Mouse (Mus musculus): ENCODE measurements at regions not wholly inside any gene's neighbourhood (a gene's known extent, or its start where the extent isn't known, plus 50 kb on each side); places are given as distances from the start of the nearest gene placed in this dataset.

DNA sequence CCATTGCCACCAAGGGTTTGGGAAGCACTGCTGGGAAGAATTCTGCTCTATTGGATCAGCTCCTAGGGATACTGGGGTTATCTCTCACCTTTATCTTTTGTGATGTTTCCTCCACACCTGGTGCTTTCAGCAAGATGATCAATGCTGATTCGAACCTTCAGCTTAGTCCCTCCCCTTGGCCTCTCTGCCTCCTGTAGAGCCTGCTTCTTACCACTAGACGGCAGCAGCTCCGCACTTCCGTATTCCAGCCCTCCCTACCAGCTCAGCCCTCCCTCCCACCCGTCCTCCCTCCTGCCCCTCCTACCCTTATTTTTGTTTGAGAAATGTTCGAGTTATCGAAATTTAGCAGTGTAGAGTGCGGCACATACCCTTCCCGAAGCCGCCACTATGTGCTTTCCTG lies 55.5 kb upstream of the Itga11 start:
- no peaks in the 10 kb centered on the region for H3K36me3 ChIP-seq (ENCODE audit: control insufficient read depth, insufficient read depth, low read length)
- no peaks in the 10 kb centered on the region for H3K79me2 ChIP-seq (ENCODE audit: control insufficient read depth, insufficient read depth, low read length)
- WGBS: 62% methylated on average over 10 of the region's 10 CpGs
- no peaks in the 10 kb centered on the region for H3K27me3 ChIP-seq (ENCODE audit: control insufficient read depth, insufficient read depth, low read length)
- H3K9ac ChIP-seq (ENCODE audit: low read depth, low read length): no peak overlapping the region
- no peaks in the 10 kb centered on the region for H3K4me1 ChIP-seq (ENCODE audit: control insufficient read depth, insufficient read depth, low read length)
- DNase-seq (ENCODE audit: extremely low read depth, low read depth, low spot score): peak; percentile 5
- H3K27ac ChIP-seq (replicated peaks; ENCODE audit: insufficient read depth, low read depth, low read length): no peak overlapping the region
- H3K4me3 ChIP-seq (ENCODE audit: insufficient read depth, low read depth, low read length): no peak overlapping the region
- no peak for TF ChIP-seq POLR2A (IDR thresholded peaks at IDR 0.05; ENCODE audit: extremely low read depth, insufficient read depth, low read length)
- TF ChIP-seq CTCF (IDR thresholded peaks at IDR 0.05; ENCODE audit: low read depth, low read length): peak; percentile 66

- WGBS: 84% methylated on average over 8 of the region's 8 CpGs
- no peak for DNase-seq (ENCODE audit: extremely low read depth, low read depth, low spot score)
- H3K27ac ChIP-seq (replicated peaks; ENCODE audit: insufficient read depth, low read depth, low read length): no peak overlapping the region
- H3K4me3 ChIP-seq (ENCODE audit: insufficient read depth, low read depth, low read length): no peak overlapping the region
- H3K79me2 ChIP-seq (ENCODE audit: control insufficient read depth, insufficient read depth, low read length): no peaks in the 10 kb centered on the region
- H3K4me1 ChIP-seq (ENCODE audit: control insufficient read depth, insufficient read depth, low read length): no peaks in the 10 kb centered on the region
- no peak overlapping the region for H3K9ac ChIP-seq (ENCODE audit: low read depth, low read length)
- no peaks in the 10 kb centered on the region for H3K27me3 ChIP-seq (ENCODE audit: control insufficient read depth, insufficient read depth, low read length)
- no peaks in the 10 kb centered on the region for H3K36me3 ChIP-seq (ENCODE audit: control insufficient read depth, insufficient read depth, low read length)
- TF ChIP-seq CTCF (IDR thresholded peaks at IDR 0.05; ENCODE audit: low read depth, low read length) (no peak), POLR2A (IDR thresholded peaks at IDR 0.05; ENCODE audit: extremely low read depth, insufficient read depth, low read length) (no peak)
These were observed 53.0 kb upstream of the Itga11 start for GRCm38 (mm10) chr9:62624562-62625044.

GRCm38 (mm10) chr9:62627071-62628000 lies 50.3 kb upstream of the Itga11 start:
- Histone ChIP-seq H3K27ac (replicated peaks; ENCODE audit: insufficient read depth, low read depth, low read length) (no peak overlapping the region), H3K4me1 (ENCODE audit: control insufficient read depth, insufficient read depth, low read length) (no peaks in the 10 kb centered on the region), H3K36me3 (ENCODE audit: control insufficient read depth, insufficient read depth, low read length) (no peaks in the 10 kb centered on the region), H3K4me3 (ENCODE audit: insufficient read depth, low read depth, low read length) (no peak overlapping the region), H3K27me3 (ENCODE audit: control insufficient read depth, insufficient read depth, low read length) (no peaks in the 10 kb centered on the region), H3K9ac (ENCODE audit: low read depth, low read length) (no peak overlapping the region), H3K79me2 (ENCODE audit: control insufficient read depth, insufficient read depth, low read length) (no peaks in the 10 kb centered on the region)
- TF ChIP-seq POLR2A (IDR thresholded peaks at IDR 0.05; ENCODE audit: extremely low read depth, insufficient read depth, low read length) (no peak), CTCF (IDR thresholded peaks at IDR 0.05; ENCODE audit: low read depth, low read length) (no peak)
- no peak for DNase-seq (ENCODE audit: extremely low read depth, low read depth, low spot score)
- WGBS: 67% methylated on average over 6 of the region's 6 CpGs

All from liver, adult 2 months (tissue).